Mouse (Mus musculus): ENCODE measurements at regions not wholly inside any gene's neighbourhood (a gene's known extent, or its start where the extent isn't known, plus 50 kb on each side); places are given as distances from the start of the nearest gene placed in this dataset.

- DNase-seq = no peak
Observed at GRCm38 (mm10) chr3:157699961-157700360, 133.3 kb downstream of the Ptger3 start.

GRCm38 (mm10) chr3:157698529-157698928 is 131.8 kb downstream of the Ptger3 start:
- no peak for DNase-seq

- DNase-seq = no peak
Observed at GRCm38 (mm10) chr3:157695128-157696075, 128.7 kb downstream of the Ptger3 start.
